Mouse (Mus musculus): ENCODE data around the gene Dnmt1.

DNA sequence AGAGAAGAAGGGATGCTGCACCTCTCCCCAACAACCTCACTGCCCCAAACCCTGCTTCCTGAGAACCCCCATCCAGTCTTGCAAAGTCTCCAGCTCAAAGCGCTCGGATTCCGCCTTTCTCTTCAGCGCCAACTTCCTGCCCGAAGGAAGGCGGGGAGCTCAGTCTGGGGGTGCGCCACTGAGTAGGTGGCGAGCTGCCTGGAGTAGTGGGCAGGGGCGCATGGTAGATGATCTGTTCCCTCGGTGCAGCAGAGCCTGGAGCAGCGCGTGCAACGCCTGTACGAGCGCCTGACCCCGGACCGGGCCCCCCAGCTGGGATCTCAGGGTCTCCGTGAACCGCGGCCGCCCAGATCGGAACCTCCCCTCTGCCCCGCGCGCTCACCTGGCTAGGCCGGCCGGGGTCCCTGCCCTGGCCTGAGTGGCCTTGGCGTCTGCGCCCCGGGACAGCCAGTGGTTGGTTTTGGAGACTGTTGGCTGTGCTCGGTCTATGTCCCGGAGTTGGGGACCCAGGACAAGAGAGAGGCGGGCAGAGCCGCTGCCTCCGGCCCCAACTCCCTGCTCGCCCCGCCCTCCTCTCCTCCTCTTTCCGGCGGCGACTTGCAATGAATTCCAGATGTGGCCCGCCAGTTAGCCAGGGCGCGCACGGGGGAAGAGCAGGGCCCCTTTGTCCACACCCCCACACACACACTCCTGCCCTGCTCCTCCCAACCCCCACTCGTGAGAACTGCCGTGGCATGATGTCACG is 16.7 kb upstream of the Dnmt1 start, which contains the start of gene S1pr2:
- TF ChIP-seq CHD2 (IDR thresholded peaks at IDR 0.05; ENCODE audit: low read depth, low read length) (no peak), MAFK (IDR thresholded peaks at IDR 0.05; ENCODE audit: insufficient read depth, low read depth, low read length) (no peak), ZC3H11A (IDR thresholded peaks at IDR 0.05; ENCODE audit: borderline replicate concordance, low read depth, low read length) (no peak), HCFC1 (IDR thresholded peaks at IDR 0.05; ENCODE audit: borderline replicate concordance, insufficient read depth, low read length) (peak; percentile 40; the same call in 1 of the 2 replicates)
